Mouse (Mus musculus) heart, postnatal 25 days (tissue): ENCODE measurements at regions not wholly inside any gene's neighbourhood (a gene's known extent, or its start where the extent isn't known, plus 50 kb on each side); places are given as distances from the start of the nearest gene placed in this dataset.

Source experiments
- DNase-seq: peaks from one replicate; pipeline ENCODE4 v3.0.0; 2022; ENCODE audit warnings: low spot score
- intact Hi-C: fragments of 180-260 bp; cut with DNase I; formaldehyde crosslinking; loops from one replicate; pipeline ENCODE4 v1.15.1; 2025

GRCm38 (mm10) chr10:42095986-42096385 lies 77.7 kb upstream of the Armc2 start:
- intact Hi-C loops = no loop called here
- no peak for DNase-seq

- no peak for DNase-seq
- intact Hi-C loops = loop anchor here (5.0 kb wide), 1 partner anchor 183 kb away; the partner anchor contains the start of gene Foxo3
These were observed 76.2 kb upstream of the Armc2 start for GRCm38 (mm10) chr10:42094274-42095000.

GRCm38 (mm10) chr10:42093176-42093759 lies 75.0 kb upstream of the Armc2 start:
- intact Hi-C loops = loop anchor here (5.0 kb wide), 1 partner anchor 184 kb away; the partner anchor contains the start of gene Foxo3
- no peak for DNase-seq

- intact Hi-C loops = loop anchor here (5.0 kb wide), 1 partner anchor 185 kb away; the partner anchor contains the start of gene Foxo3
These were observed 74.3 kb upstream of the Armc2 start for GRCm38 (mm10) chr10:42092500-42092899.

GRCm38 (mm10) chr10:42091546-42092168 lies 73.4 kb upstream of the Armc2 start:
- intact Hi-C loops = loop anchor here (5.0 kb wide), 1 partner anchor 186 kb away; the partner anchor contains the start of gene Foxo3
- no peak for DNase-seq

More at GRCm38 (mm10) chr10:42092500-42092899, 74.3 kb upstream of the Armc2 start:
- peak; percentile 31 for DNase-seq

GRCm38 (mm10) chr10:42090806-42091205 lies 72.6 kb upstream of the Armc2 start:
- intact Hi-C loops = loop anchor here (5.0 kb wide), 1 partner anchor 186 kb away; the partner anchor contains the start of gene Foxo3
- no peak for DNase-seq

GRCm38 (mm10) chr10:42090147-42090546 lies 71.9 kb upstream of the Armc2 start:
- DNase-seq = no peak
- intact Hi-C loops = loop anchor here (5.0 kb wide), 1 partner anchor 187 kb away; the partner anchor contains the start of gene Foxo3

GRCm38 (mm10) chr10:42089686-42090085 lies 71.4 kb upstream of the Armc2 start:
- DNase-seq = peak; percentile 65
- intact Hi-C loops = loop anchor here (5.0 kb wide), 2 partner anchors 113 to 188 kb away; partner anchors contain the start of gene Foxo3

- peak; percentile 84 for DNase-seq
- intact Hi-C loops = loop anchor here (5.0 kb wide), 1 partner anchor 113 kb away; no protein-coding TSS in a partner anchor
These were observed 71.0 kb upstream of the Armc2 start for GRCm38 (mm10) chr10:42089235-42089625.

- no peak for DNase-seq
- intact Hi-C loops = loop anchor here (5.0 kb wide), 1 partner anchor 114 kb away; no protein-coding TSS in a partner anchor
These were observed 70.5 kb upstream of the Armc2 start for GRCm38 (mm10) chr10:42088570-42089234.

GRCm38 (mm10) chr10:42087906-42088305 lies 69.7 kb upstream of the Armc2 start:
- intact Hi-C loops = loop anchor here (5.0 kb wide), 1 partner anchor 114 kb away; no protein-coding TSS in a partner anchor
- DNase-seq = no peak

GRCm38 (mm10) chr10:42086691-42087090 lies 68.4 kb upstream of the Armc2 start:
- DNase-seq = no peak
- intact Hi-C loops = loop anchor here (5.0 kb wide), 1 partner anchor 116 kb away; no protein-coding TSS in a partner anchor

- no peak for DNase-seq
- intact Hi-C loops = loop anchor here (5.0 kb wide), 1 partner anchor 117 kb away; no protein-coding TSS in a partner anchor
These were observed 67.1 kb upstream of the Armc2 start for GRCm38 (mm10) chr10:42085295-42085694.

- intact Hi-C loops = no loop called here
- DNase-seq = no peak
These were observed 64.1 kb upstream of the Armc2 start for GRCm38 (mm10) chr10:42082227-42082840.

- no peak for DNase-seq
- intact Hi-C loops = no loop called here
These were observed 61.5 kb upstream of the Armc2 start for GRCm38 (mm10) chr10:42079775-42080174.

- intact Hi-C loops = no loop called here
- DNase-seq = no peak
These were observed 58.5 kb upstream of the Armc2 start for GRCm38 (mm10) chr10:42076711-42077110.

- intact Hi-C loops = no loop called here
- DNase-seq = no peak
These were observed 57.3 kb upstream of the Armc2 start for GRCm38 (mm10) chr10:42075545-42075944.

GRCm38 (mm10) chr10:42072758-42073157 lies 54.5 kb upstream of the Armc2 start:
- intact Hi-C loops = loop anchor here (5.0 kb wide), 1 partner anchor 200 kb away; no protein-coding TSS in a partner anchor
- no peak for DNase-seq

GRCm38 (mm10) chr10:42072131-42072530 lies 53.9 kb upstream of the Armc2 start:
- intact Hi-C loops = loop anchor here (5.0 kb wide), 1 partner anchor 200 kb away; no protein-coding TSS in a partner anchor
- DNase-seq = no peak
